Mouse (Mus musculus): ENCODE results near the gene Zfp90.

The Zfp90 gene

DNA sequence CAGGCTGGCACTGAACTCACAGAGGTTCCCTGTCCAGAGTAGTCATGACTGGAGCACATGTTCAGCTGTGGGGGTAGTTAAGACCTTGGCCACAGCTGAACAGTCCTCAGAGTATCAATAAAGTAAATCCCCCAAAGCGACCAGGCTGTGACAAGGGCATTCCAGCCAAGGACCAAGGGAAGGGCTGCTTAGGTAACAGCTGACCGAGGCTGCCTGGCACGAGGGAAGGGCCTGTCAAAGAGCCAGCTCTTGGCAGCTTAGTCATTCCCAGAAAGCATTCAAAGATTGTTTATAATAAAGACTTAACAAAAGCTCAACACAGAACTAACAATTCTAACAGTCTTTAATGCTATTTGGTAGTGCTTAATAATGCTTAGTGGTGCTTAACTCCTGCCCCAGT is 22.7 kb downstream of the Zfp90 start:
- DNase-seq, result peak; percentile 61 to 75

GRCm38 (mm10) chr8:106440146-106440545 is 25.0 kb downstream of the Zfp90 start:
- no peak for DNase-seq

DNA sequence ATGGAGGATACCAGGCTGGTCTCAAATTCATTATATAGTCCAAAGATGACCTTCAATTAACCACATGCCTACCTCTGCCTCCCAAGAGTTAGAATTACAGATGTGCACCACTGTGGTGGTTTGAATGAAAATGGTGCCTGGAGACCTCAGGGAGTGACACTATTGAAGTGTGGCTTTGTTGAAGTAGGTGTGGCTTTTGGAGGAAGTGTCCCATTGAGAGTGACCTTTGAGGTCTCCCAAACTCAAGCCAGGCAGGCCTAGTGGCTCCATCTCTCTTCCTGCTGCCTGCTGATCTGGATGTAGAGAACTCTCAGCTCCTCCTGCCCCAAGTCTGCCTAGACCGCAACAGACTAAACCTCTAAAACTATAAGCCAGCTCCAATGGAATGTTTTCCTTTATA is 27.6 kb downstream of the Zfp90 start:
- no peak for DNase-seq

DNA sequence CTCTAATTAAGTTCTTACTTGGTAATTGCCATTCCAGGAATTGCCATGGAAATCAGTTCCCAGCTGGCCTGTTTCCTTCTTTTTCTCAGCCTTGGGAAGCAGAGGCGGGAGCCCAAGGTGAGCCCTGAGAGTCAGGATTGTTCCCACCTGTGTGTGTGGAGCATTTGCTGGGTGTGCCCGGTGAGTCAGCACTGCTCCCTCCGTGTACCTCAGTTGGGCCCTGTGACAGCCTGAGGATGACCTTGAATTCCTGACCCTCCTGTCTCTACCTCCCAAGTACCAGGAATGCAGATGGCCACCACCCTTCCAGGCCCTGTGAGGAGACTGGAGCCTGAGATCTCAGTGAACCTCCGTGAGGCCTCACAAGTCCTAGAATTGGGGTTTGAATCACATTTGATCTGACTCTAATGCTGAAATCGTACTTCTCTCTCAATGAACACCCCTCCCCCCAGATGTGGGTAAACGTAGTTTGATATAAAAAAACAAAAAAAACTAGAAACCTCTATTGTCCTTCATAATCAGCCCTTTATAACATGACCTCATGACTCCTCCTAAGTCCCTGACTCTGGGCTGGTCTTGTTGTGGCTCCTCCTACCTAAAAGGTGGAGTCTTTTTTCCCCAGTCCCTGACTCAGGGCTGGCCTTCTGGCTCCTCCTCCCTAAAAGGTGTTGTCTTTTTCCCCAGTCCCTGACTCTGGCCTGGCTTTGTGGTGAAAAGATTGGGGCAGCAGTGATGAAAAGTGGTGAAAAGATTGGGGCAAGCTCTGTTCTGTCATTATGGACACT is 36.4 kb downstream of the Zfp90 start:
- no peak for DNase-seq

- DNase-seq, result no peak
Measured at GRCm38 (mm10) chr8:106452701-106453481, 37.8 kb downstream of the Zfp90 start.

DNA sequence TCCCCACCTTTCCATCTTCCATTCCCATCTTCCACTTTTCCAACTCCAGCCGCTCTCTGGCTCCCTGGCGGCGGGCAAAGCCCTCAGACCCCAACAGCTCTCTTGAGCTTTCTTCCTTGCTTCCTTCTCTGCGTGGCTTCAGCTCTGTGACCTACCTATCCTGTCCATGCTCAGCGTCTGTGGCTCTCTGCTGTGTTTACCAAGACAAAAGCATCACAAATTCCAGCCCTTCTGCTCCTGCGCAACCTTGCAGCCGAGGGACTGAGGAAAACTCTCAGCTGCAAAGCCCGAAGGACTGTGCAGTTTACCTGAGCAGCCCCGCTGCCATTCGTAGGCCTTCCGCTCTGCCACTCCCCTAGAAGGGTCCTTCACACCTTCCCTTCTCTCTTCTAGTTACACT is 38.9 kb downstream of the Zfp90 start:
- DNase-seq, result no peak

DNA sequence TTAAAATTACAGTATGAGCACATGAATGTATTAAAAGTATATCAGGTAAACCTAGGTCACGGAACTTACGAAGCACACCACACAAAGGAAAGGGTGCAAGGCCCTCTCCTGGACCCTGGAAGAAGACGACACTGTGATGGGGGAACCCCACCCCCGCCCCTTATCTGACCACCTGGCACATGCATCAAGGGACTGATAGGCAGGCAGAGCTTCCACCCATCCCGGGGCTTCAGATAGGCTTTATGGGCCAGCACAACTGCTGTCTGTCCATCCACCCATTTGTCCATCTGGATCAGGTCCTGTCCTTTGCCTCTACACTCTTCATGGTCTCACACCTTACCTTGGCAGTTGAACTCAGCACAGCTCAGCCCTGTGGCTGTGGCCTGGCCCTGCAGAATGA is 47.0 kb downstream of the Zfp90 start:
- no peak for DNase-seq

- no peak for DNase-seq
Measured at GRCm38 (mm10) chr8:106463795-106464194, 48.7 kb downstream of the Zfp90 start.

- no peak for DNase-seq
Measured at GRCm38 (mm10) chr8:106469485-106469884, 54.4 kb downstream of the Zfp90 start.

DNA sequence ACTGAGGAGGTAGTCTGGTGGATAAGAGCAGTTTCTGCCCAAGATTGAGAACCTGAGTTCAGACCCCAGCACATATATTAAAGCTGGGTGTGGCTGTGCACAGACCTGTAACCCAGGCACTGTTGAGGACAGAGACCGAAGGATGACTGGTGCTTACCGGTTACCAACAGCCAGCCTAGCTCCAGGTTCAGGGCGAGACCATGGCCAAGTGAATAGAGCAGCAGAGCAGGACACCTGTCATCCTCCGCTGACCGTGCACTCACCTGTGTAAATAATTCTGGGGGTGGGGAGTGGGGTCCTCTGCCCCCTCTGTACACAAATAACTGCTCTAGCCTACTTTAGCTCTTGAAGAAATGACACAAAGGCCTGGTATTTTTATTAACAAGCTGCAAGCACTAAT is 58.9 kb downstream of the Zfp90 start:
- no peak for DNase-seq
